In the genomic region with DNA sequence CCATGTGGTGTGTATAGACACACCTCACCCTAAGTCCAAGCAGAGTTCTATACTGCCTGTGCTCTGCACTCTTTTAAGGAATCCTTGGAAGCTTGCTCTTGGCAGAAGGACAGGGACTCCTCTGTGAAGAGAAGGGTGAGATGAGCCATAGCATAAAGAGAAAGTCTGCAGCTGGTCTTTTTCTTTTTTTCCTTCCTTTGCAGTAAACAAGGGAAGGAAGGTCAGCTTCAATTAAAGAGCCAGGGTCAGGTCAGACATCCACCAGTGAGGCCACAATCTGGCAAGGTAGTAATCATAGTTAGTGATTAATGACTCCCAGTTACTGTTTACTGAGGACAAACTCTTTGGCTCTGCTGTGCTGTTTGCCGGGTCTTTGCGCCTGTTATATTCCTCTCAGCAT, we compare ENCODE assay signal across 15 mouse cellular contexts.
A peak's percentile ranks its signal among the peaks of the same experiment; 100 is the strongest.
DNase-seq lines count a peak whose midpoint lies in the region; ATAC-seq and TF ChIP-seq lines count a peak whose summit lies in the region.
"Had no signal": no experiment of that assay in that cellular context is flagged by ENCODE, and none has a peak within 500 bp of the region (broad histone marks: within the 10 kb centered on the region; RNA-seq: fewer than 3 reads in every experiment).

No protein-coding gene starts in this region.

- no peak overlapping the region for H3K9ac ChIP-seq in liver, embryonic 16.5 days (ENCODE audit: low read depth, low read length)
- H3K9ac ChIP-seq in liver, postnatal 0 days (replicated peaks) = no peak overlapping the region
- no peak overlapping the region for H3K9ac ChIP-seq in intestine, embryonic 15.5 days
- H3K9ac ChIP-seq: forebrain, embryonic 15.5 days; limb, embryonic 12.5 days; neural tube, embryonic 13.5 days had no signal

- no peak for TF ChIP-seq POLR2A in kidney, adult 2 months (IDR thresholded peaks at IDR 0.05; ENCODE audit: low read depth, low read length)

- 0 out of 2 replicates have a peak, but pooled peaks have one; percentile 37 for ATAC-seq in liver, embryonic 16.5 days (ENCODE audit: low read depth)
- ATAC-seq in liver, postnatal 0 days = no peak
- ATAC-seq in intestine, embryonic 15.5 days = peak; percentile 67
- ATAC-seq: forebrain, embryonic 15.5 days; midbrain, embryonic 16.5 days had no signal

- no peak for TF ChIP-seq EP300 in liver, postnatal 0 days (IDR thresholded peaks at IDR 0.05; ENCODE audit: low read depth)

- H3K4me1 ChIP-seq in liver, embryonic 16.5 days (ENCODE audit: control insufficient read depth, low read depth, low read length) = no peaks in the 10 kb centered on the region; the same call in 1 of the 2 replicates
- no peaks in the 10 kb centered on the region for H3K4me1 ChIP-seq in liver, postnatal 0 days (ENCODE audit: insufficient read depth)
- peaks cover 6% of the 10 kb centered on the region; the same call in 1 of the 2 replicates for H3K4me1 ChIP-seq in intestine, embryonic 15.5 days (replicated peaks)
- H3K4me1 ChIP-seq in kidney, adult 2 months (ENCODE audit: control insufficient read depth, insufficient read depth, low read length) = peaks cover 9% of the 10 kb centered on the region
- H3K4me1 ChIP-seq: forebrain, embryonic 15.5 days; limb, embryonic 12.5 days; neural tube, embryonic 13.5 days had no signal

- no peak for TF ChIP-seq CTCF in liver, postnatal 0 days (IDR thresholded peaks at IDR 0.05; ENCODE audit: low read depth)
- no peak for TF ChIP-seq CTCF in kidney, adult 2 months (conservative IDR thresholded peaks at IDR 0.05; ENCODE audit: insufficient read depth, insufficient read length, low read depth, low read length)

- no peak overlapping the region for H3K4me2 ChIP-seq in liver, embryonic 16.5 days (ENCODE audit: low read depth, low read length)
- H3K4me2 ChIP-seq in liver, postnatal 0 days (ENCODE audit: low read depth, low read length) = no peak overlapping the region
- no peak overlapping the region for H3K4me2 ChIP-seq in intestine, embryonic 15.5 days (replicated peaks)
- H3K4me2 ChIP-seq: forebrain, embryonic 15.5 days; limb, embryonic 12.5 days; neural tube, embryonic 13.5 days had no signal

- WGBS in liver, embryonic 16.5 days (ENCODE audit: insufficient replicate concordance) = 44% methylated on average over 2 of the region's 2 CpGs
- WGBS in liver, postnatal 0 days (ENCODE audit: insufficient replicate concordance) = 41% methylated on average over 2 of the region's 2 CpGs
- 4% methylated on average over 2 of the region's 2 CpGs for WGBS in intestine, embryonic 15.5 days
- WGBS in kidney, adult 2 months = 6% methylated on average over 2 of the region's 2 CpGs

- H3K27me3 ChIP-seq in liver, embryonic 16.5 days (ENCODE audit: control insufficient read depth, insufficient read depth, low read depth, low read length) = no peaks in the 10 kb centered on the region
- no peaks in the 10 kb centered on the region for H3K27me3 ChIP-seq in liver, postnatal 0 days (ENCODE audit: insufficient read depth, low read length)
- H3K27me3 ChIP-seq in intestine, embryonic 15.5 days (replicated peaks) = no peaks in the 10 kb centered on the region
- no peaks in the 10 kb centered on the region for H3K27me3 ChIP-seq in kidney, adult 2 months (replicated peaks; ENCODE audit: control insufficient read depth, insufficient read depth, low read length)
- H3K27me3 ChIP-seq: forebrain, embryonic 15.5 days; limb, embryonic 12.5 days; neural tube, embryonic 13.5 days had no signal

- H3K36me3 ChIP-seq in liver, embryonic 16.5 days (ENCODE audit: control insufficient read depth, insufficient read depth) = no peaks in the 10 kb centered on the region
- H3K36me3 ChIP-seq in liver, postnatal 0 days (replicated peaks; ENCODE audit: insufficient read depth, low read length) = no peaks in the 10 kb centered on the region
- no peaks in the 10 kb centered on the region for H3K36me3 ChIP-seq in intestine, embryonic 15.5 days
- H3K36me3 ChIP-seq in kidney, adult 2 months (ENCODE audit: control insufficient read depth, insufficient read depth, low read length) = no peaks in the 10 kb centered on the region
- H3K36me3 ChIP-seq: forebrain, embryonic 15.5 days; limb, embryonic 12.5 days; neural tube, embryonic 13.5 days had no signal

- no peaks in the 10 kb centered on the region for H3K9me3 ChIP-seq in liver, embryonic 16.5 days (replicated peaks; ENCODE audit: control insufficient read depth, low read length)
- no peaks in the 10 kb centered on the region for H3K9me3 ChIP-seq in liver, postnatal 0 days (ENCODE audit: low read length)
- H3K9me3 ChIP-seq in intestine, embryonic 15.5 days = no peaks in the 10 kb centered on the region
- H3K9me3 ChIP-seq: forebrain, embryonic 15.5 days; limb, embryonic 12.5 days; neural tube, embryonic 13.5 days had no signal

- DNase-seq in liver, postnatal 0 days = no peak
- DNase-seq in kidney, adult 2 months = peak; percentile 88
- peak; percentile 38 to 80 for DNase-seq in kidney, postnatal 36 days
- DNase-seq in cerebellum, adult 18-20 months = no peak
- DNase-seq in cerebellum, postnatal 10 days = no peak
- no peak for DNase-seq in T-cell, adult 2 months (ENCODE audit: low spot score)
- DNase-seq: cerebellum, postnatal 36 days; gastrocnemius, postnatal 10 days had no signal

- H3K4me3 ChIP-seq in liver, embryonic 16.5 days (ENCODE audit: low read depth, low read length) = no peak overlapping the region
- H3K4me3 ChIP-seq in liver, postnatal 0 days (ENCODE audit: low read depth, low read length) = no peak overlapping the region
- no peak overlapping the region for H3K4me3 ChIP-seq in intestine, embryonic 15.5 days (replicated peaks)
- no peak overlapping the region for H3K4me3 ChIP-seq in kidney, adult 2 months (ENCODE audit: insufficient read depth, low read depth, low read length)
- H3K4me3 ChIP-seq: forebrain, embryonic 15.5 days; left cerebral cortex, adult 2 months; limb, embryonic 12.5 days; neural tube, embryonic 13.5 days had no signal

- H3K27ac ChIP-seq in liver, embryonic 16.5 days (ENCODE audit: low read length) = no peak overlapping the region
- H3K27ac ChIP-seq in liver, postnatal 0 days (ENCODE audit: low read depth) = no peak overlapping the region
- H3K27ac ChIP-seq in intestine, embryonic 15.5 days = no peak overlapping the region
- H3K27ac ChIP-seq in kidney, adult 2 months (ENCODE audit: insufficient read depth, low read depth, low read length) = peak overlapping the region; percentile 64; the same call in 1 of the 2 replicates
- H3K27ac ChIP-seq: forebrain, embryonic 15.5 days; left cerebral cortex, adult 2 months; limb, embryonic 12.5 days; neural tube, embryonic 13.5 days had no signal

Comparison
In these comparisons a context has a peak if more than half of its experiments do, and no peak if none do; other contexts are left out.
1. DNase-seq: peak in kidney, adult 2 months (single experiment) and kidney, postnatal 36 days (2 of 2); none in liver, postnatal 0 days (single experiment), cerebellum, adult 18-20 months (0 of 2), cerebellum, postnatal 10 days (0 of 2) and T-cell, adult 2 months (single experiment).